Mouse (Mus musculus): Measurements from ENCODE around the gene Traf3ip3. TPM values are rescaled to one million over a fixed set of nuclear protein-coding genes. Genes with fewer than 3 reads are reported as not detected.

The Traf3ip3 gene
- polyA plus RNA-seq, 1 experiment from 2014 or later: 8.3 TPM

GRCm38 (mm10) chr1:193125835-193126234 lies 75.7 kb downstream of the Traf3ip3 start:
- DNase-seq (no peak), ATAC-seq (no peak)
- Histone ChIP-seq H3K36me3 (replicated peaks; ENCODE audit: insufficient read depth, low read length) (peaks cover 45% of the 10 kb centered on the region), H3K27ac (ENCODE audit: low read depth) (no peak overlapping the region), H3K4me3 (ENCODE audit: low read depth, low read length) (no peak overlapping the region), H3K9ac (replicated peaks) (no peak overlapping the region), H3K9me3 (ENCODE audit: low read length) (no peaks in the 10 kb centered on the region), H3K4me1 (ENCODE audit: insufficient read depth) (0 out of 2 replicates have a peak, but pooled peaks cover 7% of the 10 kb centered on the region), H3K4me2 (ENCODE audit: low read depth, low read length) (no peak overlapping the region), H3K27me3 (ENCODE audit: insufficient read depth, low read length) (no peaks in the 10 kb centered on the region)
- 74% methylated on average over 4 of the region's 4 CpGs for WGBS (ENCODE audit: insufficient replicate concordance)
- TF ChIP-seq CTCF (IDR thresholded peaks at IDR 0.05; ENCODE audit: low read depth) (peak; percentile 33; the same call in 1 of the 2 replicates), EP300 (IDR thresholded peaks at IDR 0.05; ENCODE audit: low read depth) (no peak)

Other genes starting within 250 kb of the Traf3ip3 start
- 1.6 and 1.8 TPM in 2 replicates for gene Syt14, start 165.9 kb downstream of the Traf3ip3 start, polyA plus RNA-seq (2015; fragmentation: Nextera tagmentation; extraction: Ambion mirVana)
- gene Diexf, start 71.4 kb downstream of the Traf3ip3 start, polyA plus RNA-seq (2015; fragmentation: Nextera tagmentation; extraction: Ambion mirVana): 1.5 and 1.9 TPM in 2 replicates
- gene Irf6, start 48.6 kb downstream of the Traf3ip3 start, polyA plus RNA-seq (2015; fragmentation: Nextera tagmentation; extraction: Ambion mirVana): 6.5 and 9.7 TPM in 2 replicates
- gene A130010J15Rik, start 33.7 kb downstream of the Traf3ip3 start, polyA plus RNA-seq (2015; fragmentation: Nextera tagmentation; extraction: Ambion mirVana): 4.8 and 6.2 TPM in 2 replicates
- gene Lamb3, start 6.0 kb upstream of the Traf3ip3 start, polyA plus RNA-seq (2015; fragmentation: Nextera tagmentation; extraction: Ambion mirVana): 1.3 and 1.5 TPM in 2 replicates
- gene Hsd11b1, start 62.4 kb upstream of the Traf3ip3 start, polyA plus RNA-seq (2015; fragmentation: Nextera tagmentation; extraction: Ambion mirVana): 252 and 257 TPM in 2 replicates
- 269 and 386 TPM in 2 replicates for gene G0s2, start 71.5 kb upstream of the Traf3ip3 start, polyA plus RNA-seq (2015; fragmentation: Nextera tagmentation; extraction: Ambion mirVana)
- 0.15 and 0.24 TPM in 2 replicates for gene Camk1g, start 168.6 kb upstream of the Traf3ip3 start, polyA plus RNA-seq (2015; fragmentation: Nextera tagmentation; extraction: Ambion mirVana)

Measured in liver, postnatal 0 days (tissue).